Mouse (Mus musculus) spleen, adult 2 months (tissue): ENCODE data around the gene Pik3cb. TPM values are rescaled to one million over a fixed set of nuclear protein-coding genes. Genes with fewer than 3 reads are reported as not detected.

Source experiments
- DNase-seq, 2 experiments: peaks; one replicate each; pipeline versions ENCODE4 v3.0.0 to v3.0.0-alpha.2; 2012 to 2021; ENCODE audit warnings: low spot score in 2 of 2, low read depth in 1 of 2
- H3K27ac ChIP-seq: fragments of 200-500 bp; 2 replicates; pipeline ENCODE4 v1.5.1; 2012; ENCODE audit warnings: low read length, inconsistent platforms; ENCODE audit not compliant: insufficient read depth
- H3K27me3 ChIP-seq: fragments of 200-500 bp; 2 replicates; pipeline ENCODE4 v1.6.1; 2012; ENCODE audit warnings: mild to moderate bottlenecking, moderate library complexity, low read length, inconsistent platforms; ENCODE audit not compliant: control insufficient read depth, insufficient read depth
- H3K36me3 ChIP-seq: fragments of 200-500 bp; 2 replicates; pipeline ENCODE4 v1.6.1; 2012; ENCODE audit warnings: mild to moderate bottlenecking, low read length, inconsistent platforms; ENCODE audit not compliant: control insufficient read depth, insufficient read depth
- H3K4me1 ChIP-seq: fragments of 200-500 bp; 2 replicates; pipeline ENCODE4 v1.6.1; 2011; ENCODE audit warnings: inconsistent platforms; ENCODE audit not compliant: control insufficient read depth, insufficient read depth, insufficient read length
- H3K4me3 ChIP-seq: fragments of 200-500 bp; 2 replicates; pipeline ENCODE4 v1.5.1; 2011; ENCODE audit warnings: mild to moderate bottlenecking, inconsistent platforms; ENCODE audit not compliant: insufficient read depth, insufficient read length; ENCODE audit errors: extremely low read depth
- CTCF ChIP-seq: fragments of 200-500 bp; IDR thresholded peaks from 2 replicates; pipeline ENCODE4 v1.5.1; 2011; ENCODE audit warnings: mild to moderate bottlenecking, inconsistent platforms; ENCODE audit not compliant: insufficient read depth, insufficient read length, insufficient replicate concordance; ENCODE audit errors: extremely low read depth
- POLR2A ChIP-seq: fragments of 200-500 bp; IDR thresholded peaks from 2 replicates; pipeline ENCODE4 v1.6.1; 2011; ENCODE audit warnings: low read depth, low read length, inconsistent platforms
- WGBS: fragments of 180-500 bp; shearing (Covaris S2); methylation state at CpG from one replicate; pipeline ENCODE4 v1.1.7; 2018; 5-methylcytosine and 5-hydroxymethylcytosine counted together
- polyA plus RNA-seq: library from polyadenylated mRNA; depleted of rRNA; stranded (reverse); fragments of >200 nt; gene quantifications from 2 replicates; pipeline ENCODE4 v1.2.3, GENCODE M21; 2012

The Pik3cb gene
- polyA plus RNA-seq, 1 experiment, result 2.9 TPM

GRCm38 (mm10) chr9:99081718-99082117, 58.7 kb downstream of the Pik3cb start:
- no peak for DNase-seq
- no peaks in the 10 kb centered on the region for H3K36me3 ChIP-seq
- H3K4me1 ChIP-seq, result no peaks in the 10 kb centered on the region
- no peak overlapping the region for H3K4me3 ChIP-seq
- no peak overlapping the region for H3K27ac ChIP-seq
- TF ChIP-seq CTCF, result no peak
- no peak for TF ChIP-seq POLR2A
- 81% methylated on average over 5 of the region's 5 CpGs for WGBS
- H3K27me3 ChIP-seq, result no peaks in the 10 kb centered on the region

- TF ChIP-seq CTCF (no peak), POLR2A (no peak)
- WGBS, result 24% methylated on average over 3 of the region's 3 CpGs
- no peaks in the 10 kb centered on the region for H3K4me1 ChIP-seq
- H3K4me3 ChIP-seq, result no peak overlapping the region
- no peaks in the 10 kb centered on the region for H3K36me3 ChIP-seq
- no peaks in the 10 kb centered on the region for H3K27me3 ChIP-seq
- no peak for DNase-seq
- no peak overlapping the region for H3K27ac ChIP-seq
These were observed 59.1 kb downstream of the Pik3cb start for GRCm38 (mm10) chr9:99081308-99081707.

GRCm38 (mm10) chr9:99080657-99081056, 59.8 kb downstream of the Pik3cb start:
- no peaks in the 10 kb centered on the region for H3K27me3 ChIP-seq
- no peak overlapping the region for H3K27ac ChIP-seq
- H3K4me3 ChIP-seq, result no peak overlapping the region
- TF ChIP-seq POLR2A (no peak), CTCF (no peak)
- no peaks in the 10 kb centered on the region for H3K4me1 ChIP-seq
- no peaks in the 10 kb centered on the region for H3K36me3 ChIP-seq
- whole genome bisulfite sequencing, result 93% methylated on average over 2 of the region's 2 CpGs
- no peak for DNase-seq

GRCm38 (mm10) chr9:99074462-99074861, 66.0 kb downstream of the Pik3cb start:
- Histone ChIP-seq H3K4me3 (no peak overlapping the region), H3K36me3 (no peaks in the 10 kb centered on the region), H3K27ac (no peak overlapping the region), H3K4me1 (no peaks in the 10 kb centered on the region), H3K27me3 (no peaks in the 10 kb centered on the region)
- TF ChIP-seq CTCF (no peak), POLR2A (no peak)
- 29% methylated on average over 2 of the region's 2 CpGs for WGBS
- DNase-seq, result no peak

GRCm38 (mm10) chr9:99072538-99072937, 67.9 kb downstream of the Pik3cb start:
- H3K36me3 ChIP-seq, result no peaks in the 10 kb centered on the region
- no peak overlapping the region for H3K4me3 ChIP-seq
- DNase-seq, result no peak
- no peak overlapping the region for H3K27ac ChIP-seq
- WGBS, result 47% methylated on average over 4 of the region's 4 CpGs
- no peaks in the 10 kb centered on the region for H3K27me3 ChIP-seq
- TF ChIP-seq POLR2A (no peak), CTCF (no peak)
- H3K4me1 ChIP-seq, result no peaks in the 10 kb centered on the region

- WGBS, result 93% methylated on average over 5 of the region's 5 CpGs
- Histone ChIP-seq H3K4me3 (no peak overlapping the region), H3K27me3 (no peaks in the 10 kb centered on the region), H3K36me3 (no peaks in the 10 kb centered on the region), H3K27ac (no peak overlapping the region), H3K4me1 (no peaks in the 10 kb centered on the region)
- TF ChIP-seq POLR2A, result no peak
- no peak for TF ChIP-seq CTCF
- DNase-seq, result no peak
These were observed 75.1 kb downstream of the Pik3cb start for GRCm38 (mm10) chr9:99065311-99065710.

- no peak overlapping the region for H3K4me3 ChIP-seq
- TF ChIP-seq CTCF (no peak), POLR2A (no peak)
- no peaks in the 10 kb centered on the region for H3K36me3 ChIP-seq
- DNase-seq, result no peak
- H3K27me3 ChIP-seq, result no peaks in the 10 kb centered on the region
- WGBS, result 53% methylated on average over 2 of the region's 2 CpGs
- H3K4me1 ChIP-seq, result no peaks in the 10 kb centered on the region
- H3K27ac ChIP-seq, result no peak overlapping the region
These were observed 76.2 kb downstream of the Pik3cb start for GRCm38 (mm10) chr9:99064216-99064615.
